Mouse (Mus musculus): Measurements from ENCODE around the gene Ush1g.

Ush1g gene

GRCm38 (mm10) chr11:115287386-115287785 lies 34.5 kb downstream of the Ush1g start:
- no peak for DNase-seq (ENCODE audit: low read depth)

GRCm38 (mm10) chr11:115286201-115286993 lies 35.4 kb downstream of the Ush1g start:
- no peak for DNase-seq (ENCODE audit: low read depth)

DNA sequence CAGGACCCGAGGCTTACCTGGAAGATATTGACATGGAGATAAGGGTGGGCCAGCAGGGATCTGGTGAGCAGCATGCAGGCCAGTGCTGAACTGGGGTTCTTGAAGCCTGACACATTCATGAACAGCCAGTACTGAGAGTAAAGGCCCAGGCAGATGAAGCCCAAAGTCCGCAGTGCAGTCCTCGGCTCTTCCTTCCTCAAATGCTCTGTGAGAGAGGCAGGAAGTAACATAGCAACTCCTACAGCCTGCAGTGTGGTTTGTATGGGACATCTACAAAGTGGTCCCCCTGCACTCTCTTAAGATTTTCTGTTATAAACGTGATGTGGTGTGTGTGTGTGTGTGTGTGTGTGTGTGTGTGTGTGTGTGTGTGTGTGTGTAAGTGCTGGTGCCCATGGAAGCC lies 36.6 kb downstream of the Ush1g start:
- no peak for DNase-seq (ENCODE audit: low read depth)

- DNase-seq (ENCODE audit: low read depth), result no peak
These were observed 37.8 kb downstream of the Ush1g start for GRCm38 (mm10) chr11:115283891-115284620.

- DNase-seq (ENCODE audit: low read depth), result no peak
These were observed 38.4 kb downstream of the Ush1g start for GRCm38 (mm10) chr11:115283486-115283765.

DNA sequence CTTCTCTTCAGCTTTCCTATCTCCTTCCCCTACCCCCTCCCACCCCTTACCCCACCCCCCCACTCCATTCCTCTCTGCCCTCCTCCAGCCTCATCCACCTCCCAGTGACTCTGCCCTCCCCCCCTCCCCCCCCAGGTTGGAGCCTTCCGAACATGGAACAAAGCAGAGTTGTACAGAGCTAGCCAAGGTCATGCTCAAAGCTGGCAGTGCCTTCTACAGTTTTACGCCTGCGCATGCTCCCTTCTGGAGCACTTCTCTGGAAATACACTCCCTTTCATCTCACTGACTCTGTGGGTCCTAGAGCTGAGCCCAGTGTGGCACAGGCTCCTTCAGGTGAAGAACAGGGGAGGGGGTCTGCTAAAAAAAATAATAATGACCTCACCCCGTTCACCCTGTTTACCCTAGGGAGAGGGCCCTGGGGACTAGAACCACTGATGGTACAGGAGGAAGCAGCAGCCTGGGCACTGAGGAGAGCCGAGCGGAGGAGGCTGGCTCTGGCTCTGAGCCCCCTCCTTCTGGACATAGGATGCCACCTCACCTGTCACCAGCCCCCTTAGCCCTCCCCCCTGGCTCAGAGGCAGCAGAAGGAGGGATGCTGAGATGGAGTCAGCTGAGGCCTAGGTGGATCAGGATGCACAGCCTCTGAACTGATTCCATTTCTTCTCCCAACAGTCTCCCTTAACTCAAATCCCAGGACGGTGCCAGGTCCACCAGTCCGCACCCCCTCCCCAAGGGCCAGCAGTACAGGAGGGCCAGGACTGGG lies 38.9 kb downstream of the Ush1g start:
- no peak for DNase-seq (ENCODE audit: low read depth)

GRCm38 (mm10) chr11:115282295-115282694 lies 39.5 kb downstream of the Ush1g start:
- DNase-seq (ENCODE audit: low read depth), result no peak

DNA sequence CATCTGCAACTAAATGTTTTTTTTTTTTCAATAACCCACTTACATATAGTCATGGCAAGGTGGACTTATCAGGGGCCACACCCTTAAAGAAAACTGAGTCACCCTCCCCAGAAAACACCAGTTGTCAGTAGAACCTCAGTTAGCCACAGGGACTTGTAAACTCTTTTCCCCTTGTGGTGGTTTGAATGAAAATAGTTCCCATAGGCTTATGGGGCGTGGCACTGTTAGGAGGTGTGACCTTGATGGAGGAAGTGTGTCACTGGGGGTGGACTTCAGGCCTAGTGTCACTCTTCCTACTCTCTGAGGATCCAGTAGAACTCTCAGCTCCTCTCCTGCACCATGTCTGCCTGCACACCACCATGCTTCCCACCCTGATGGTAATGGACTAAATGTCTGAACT lies 42.1 kb downstream of the Ush1g start:
- DNase-seq (ENCODE audit: low read depth), result no peak

- DNase-seq (ENCODE audit: low read depth), result no peak
These were observed 43.7 kb downstream of the Ush1g start for GRCm38 (mm10) chr11:115278176-115278575.

DNA sequence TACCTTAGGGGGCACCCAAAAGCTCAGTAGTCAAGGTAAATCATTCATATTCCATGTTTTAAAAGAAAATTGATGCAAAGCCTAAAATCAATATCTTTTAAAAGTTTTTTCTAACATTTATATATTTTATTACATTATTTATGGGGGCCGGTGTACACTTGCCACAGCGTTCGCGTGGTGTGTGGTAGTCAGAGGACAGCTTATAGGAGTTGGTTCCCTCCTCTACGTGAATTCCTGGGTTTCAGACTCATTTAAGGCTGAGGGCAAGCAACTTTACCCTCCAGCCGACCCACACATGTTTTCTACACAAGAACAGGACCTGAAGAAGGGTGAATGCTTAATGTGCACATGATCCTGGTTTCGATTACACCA lies 44.3 kb downstream of the Ush1g start:
- no peak for DNase-seq (ENCODE audit: low read depth)

DNA sequence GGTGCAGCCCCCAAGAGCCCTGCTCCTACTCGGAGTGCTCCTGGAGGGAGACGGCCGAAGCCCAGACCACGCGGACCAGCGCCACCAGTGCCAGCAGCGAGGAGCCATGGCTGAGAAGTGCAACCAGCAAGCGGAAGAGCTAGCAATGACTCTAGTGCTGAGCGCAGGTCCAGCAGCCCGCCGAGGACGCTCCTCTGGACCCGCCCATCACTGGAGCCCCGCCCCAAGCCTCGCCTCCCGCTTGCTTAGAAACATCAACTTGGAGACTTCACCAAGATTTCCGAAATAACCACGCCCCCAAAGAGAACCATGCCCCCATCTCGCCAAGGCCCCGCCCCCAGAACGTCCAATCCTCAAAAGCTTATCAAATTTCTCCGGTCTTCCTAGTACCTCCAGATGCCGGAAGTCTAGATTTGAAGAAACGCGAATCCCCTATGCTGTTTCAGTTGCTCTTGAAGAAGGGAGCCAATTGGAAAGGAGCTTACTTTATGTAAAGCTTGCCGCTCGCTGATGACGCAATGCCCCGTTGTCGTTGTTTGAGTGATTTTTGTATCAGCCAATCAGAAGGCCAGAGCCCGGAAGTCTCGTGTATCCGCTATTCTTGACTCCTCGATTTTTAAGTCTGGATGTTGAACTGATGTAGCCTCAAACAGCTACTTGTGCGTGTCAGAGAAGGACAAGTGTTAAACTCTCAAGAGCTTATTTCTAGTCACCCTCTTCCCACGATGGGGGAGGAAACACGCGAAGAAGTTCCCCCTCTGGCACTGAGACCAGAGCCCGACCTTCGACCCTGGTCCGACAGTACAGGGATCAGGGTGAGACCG lies 44.8 kb downstream of the Ush1g start, which contains the start of gene Fdxr:
TSS of gene Fdxr (minus strand) at position 271 of the 824 bp plus-strand sequence.
- DNase-seq (ENCODE audit: low read depth), result peak; percentile 100

DNA sequence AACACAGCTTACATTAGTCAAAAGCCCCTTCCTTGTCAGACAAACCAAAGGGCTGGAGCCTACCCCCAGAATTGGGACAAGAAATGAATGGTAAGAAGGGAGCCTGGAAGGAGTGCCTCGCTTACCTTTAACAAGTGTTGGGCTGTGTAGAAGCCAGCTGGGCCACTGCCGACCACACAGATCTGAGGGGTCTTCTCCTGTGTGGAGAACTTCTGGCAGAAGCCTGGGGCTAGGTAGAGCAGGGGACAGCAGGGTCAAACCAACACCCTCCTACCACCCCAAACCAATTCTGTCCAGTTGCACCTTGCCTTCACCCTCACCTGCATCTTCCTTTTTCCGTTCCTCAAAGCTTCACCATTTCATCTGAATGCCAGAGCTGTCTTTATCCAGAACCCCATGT lies 45.9 kb downstream of the Ush1g start:
- peak; percentile 38 for DNase-seq (ENCODE audit: low read depth)

DNA sequence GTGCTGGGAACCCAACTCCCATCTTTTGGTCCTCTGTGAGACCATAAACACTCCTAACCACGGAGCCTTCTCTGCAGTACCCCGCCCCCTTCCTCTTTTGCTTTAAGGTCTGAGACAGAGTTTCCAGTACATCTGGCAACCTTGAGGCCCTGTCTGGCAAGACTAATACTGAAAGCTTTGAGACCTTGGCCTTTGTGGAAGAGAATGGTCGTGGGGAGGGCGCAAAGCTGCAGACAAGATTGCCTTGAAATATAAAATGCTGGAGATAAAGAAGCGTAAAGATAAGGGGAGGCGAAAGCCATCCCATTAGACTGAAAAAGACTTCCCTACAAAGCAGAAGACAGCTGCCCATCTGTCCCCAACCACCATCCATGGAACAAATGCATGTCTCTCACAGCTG lies 46.3 kb downstream of the Ush1g start:
- DNase-seq (ENCODE audit: low read depth), result no peak

GRCm38 (mm10) chr11:115274771-115275170 lies 47.1 kb downstream of the Ush1g start:
- DNase-seq (ENCODE audit: low read depth), result no peak

DNA sequence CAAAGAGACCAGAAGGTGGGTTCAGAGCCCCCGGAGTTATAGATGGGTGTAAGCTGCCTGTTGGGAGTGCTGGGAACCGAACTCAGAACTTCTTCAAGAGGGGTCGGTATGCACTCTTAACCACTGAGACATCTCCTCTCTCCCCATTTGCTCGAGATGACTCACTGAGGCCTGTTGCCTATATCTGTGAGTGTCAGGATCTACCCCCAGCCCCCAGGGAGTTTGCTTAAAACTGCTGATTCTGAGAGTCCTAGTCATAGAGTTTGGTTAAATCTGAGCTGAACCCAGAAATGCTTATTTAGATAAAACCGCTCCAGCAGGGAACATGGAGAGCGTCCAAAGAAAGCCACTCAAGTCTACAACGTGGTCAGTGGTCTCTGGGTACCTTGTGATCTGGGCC lies 47.7 kb downstream of the Ush1g start:
- no peak for DNase-seq (ENCODE audit: low read depth)

DNA sequence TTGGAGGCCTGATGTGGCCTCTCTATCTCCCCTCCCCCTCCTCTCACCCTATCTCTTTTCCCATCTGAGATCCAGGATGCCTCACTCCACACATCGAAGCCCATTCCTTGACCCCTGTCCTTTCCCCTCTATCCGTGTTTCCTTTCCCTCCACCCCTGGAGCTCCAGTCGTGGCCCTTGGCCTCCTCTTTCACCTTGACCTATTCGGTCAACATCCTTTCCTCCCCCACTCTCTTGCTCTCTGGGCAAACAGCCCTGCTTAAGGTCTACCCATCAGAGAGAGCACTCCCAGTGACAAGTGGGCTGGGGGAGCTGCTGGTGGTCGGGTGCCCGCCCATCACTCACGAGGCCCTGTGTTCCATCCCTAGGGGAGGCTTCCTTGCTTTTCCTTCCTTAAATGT lies 48.1 kb downstream of the Ush1g start:
- DNase-seq (ENCODE audit: low read depth), result no peak

GRCm38 (mm10) chr11:115272894-115273498 lies 48.8 kb downstream of the Ush1g start:
- DNase-seq (ENCODE audit: low read depth), result no peak

- no peak for DNase-seq (ENCODE audit: low read depth)
These were observed 50.4 kb downstream of the Ush1g start for GRCm38 (mm10) chr11:115271481-115271880.

GRCm38 (mm10) chr11:115271052-115271451 lies 50.8 kb downstream of the Ush1g start:
- no peak for DNase-seq (ENCODE audit: low read depth)

DNA sequence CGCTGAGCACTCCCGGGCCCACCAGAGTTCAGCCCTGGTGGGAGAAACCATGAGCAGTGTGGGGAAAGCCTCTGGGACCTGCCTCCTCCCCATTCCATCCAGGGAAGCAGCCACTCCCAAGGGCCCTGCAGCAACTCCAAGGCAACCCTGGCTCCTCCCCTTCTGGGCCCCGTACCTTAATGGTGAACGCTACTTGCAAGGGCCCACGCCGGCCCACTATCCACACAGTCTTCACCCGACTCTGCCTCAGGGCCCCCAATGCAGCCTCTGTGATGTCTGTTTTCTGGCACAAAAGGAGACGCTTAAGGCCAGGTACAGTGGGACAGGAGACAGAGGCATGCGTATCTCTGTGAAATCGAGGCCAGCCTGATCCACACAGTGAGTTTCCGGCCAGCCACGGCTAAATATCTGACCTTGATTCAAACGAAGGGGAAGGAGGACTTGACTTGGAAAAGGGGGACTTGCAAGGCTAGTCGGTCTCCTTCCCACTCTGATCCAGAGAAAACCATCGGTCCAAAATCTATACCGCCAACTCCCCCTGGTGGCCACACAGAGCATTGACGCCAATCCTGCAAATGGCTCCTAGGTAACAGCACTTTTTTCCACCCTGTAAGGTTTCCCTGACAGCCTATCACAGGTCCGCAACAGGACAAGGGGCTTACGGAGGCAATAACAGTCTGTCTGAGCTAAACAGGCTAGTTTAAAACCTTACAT lies 51.5 kb downstream of the Ush1g start:
- peak; percentile 77 for DNase-seq (ENCODE audit: low read depth)
